Mouse (Mus musculus) lung, postnatal 0 days (tissue): ENCODE results near the gene Rbm11.

Experiments
- CTCF ChIP-seq: IDR thresholded peaks from 2 replicates; pipeline ENCODE4 v1.5.1; 2016; ENCODE audit warnings: antibody characterized with exemption, mild to moderate bottlenecking
- EP300 ChIP-seq: IDR thresholded peaks from 2 replicates; pipeline ENCODE4 v1.6.1; 2016; ENCODE audit warnings: antibody characterized with exemption, mild to moderate bottlenecking, control low read depth

GRCm38 (mm10) chr16:75545310-75545709, 47.3 kb upstream of the Rbm11 start:
- no peak for TF ChIP-seq EP300
- TF ChIP-seq CTCF = no peak
